Mouse (Mus musculus) heart, adult 18-20 months (tissue): ENCODE results near the gene Spaca4. TPM values are rescaled to one million over a fixed set of nuclear protein-coding genes. Genes with fewer than 3 reads are reported as not detected.

ENCODE experiments used
- DNase-seq, 2 experiments: peaks; one replicate each; pipeline ENCODE4 v3.0.0; 2021 to 2022; ENCODE audit warnings: mixed read lengths in 1 of 2
- total RNA-seq, 2 experiments: library from RNA; stranded (reverse); gene quantifications; 2 replicates each; pipeline ENCODE4 v1.2.3; 2021

Gene Spaca4
- total RNA-seq, 2 experiments from 2014 or later: not detected

- DNase-seq: no peak
Measured at GRCm38 (mm10) chr7:45699523-45700141, 26.0 kb downstream of the Spaca4 start, which contains the start of gene Car11. Gene Car11 (plus strand): TSS chr7:45699843.

- DNase-seq: no peak
Measured at GRCm38 (mm10) chr7:45697894-45698293, 27.7 kb downstream of the Spaca4 start.

- no peak for DNase-seq
Measured at GRCm38 (mm10) chr7:45695098-45695497, 30.5 kb downstream of the Spaca4 start.

- DNase-seq: no peak
Measured at GRCm38 (mm10) chr7:45693921-45694591, 31.6 kb downstream of the Spaca4 start, which contains the start of gene Sec1. Gene Sec1 (minus strand): TSS chr7:45694402.

DNA sequence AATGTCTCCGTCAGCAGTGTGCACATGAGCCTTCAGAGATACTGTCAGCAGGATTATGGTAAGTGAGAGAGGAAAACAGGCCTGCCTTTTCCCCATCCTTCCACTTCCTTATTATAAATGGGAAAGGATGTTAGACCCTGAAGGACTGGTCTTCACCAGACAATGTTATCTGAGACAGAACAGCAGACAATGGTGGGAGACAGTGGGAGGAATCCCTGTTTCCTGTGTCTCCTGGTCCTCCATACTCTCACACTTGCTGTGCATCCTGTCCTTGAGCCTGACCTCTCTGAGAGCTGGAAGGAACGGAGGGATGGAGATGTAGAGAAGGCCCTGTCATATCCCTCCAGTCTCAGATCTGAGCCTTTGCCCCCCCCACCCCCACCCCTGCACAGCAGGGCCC lies 33.2 kb downstream of the Spaca4 start:
- no peak for DNase-seq

- no peak for DNase-seq
Measured at GRCm38 (mm10) chr7:45689800-45690199, 35.8 kb downstream of the Spaca4 start.

DNA sequence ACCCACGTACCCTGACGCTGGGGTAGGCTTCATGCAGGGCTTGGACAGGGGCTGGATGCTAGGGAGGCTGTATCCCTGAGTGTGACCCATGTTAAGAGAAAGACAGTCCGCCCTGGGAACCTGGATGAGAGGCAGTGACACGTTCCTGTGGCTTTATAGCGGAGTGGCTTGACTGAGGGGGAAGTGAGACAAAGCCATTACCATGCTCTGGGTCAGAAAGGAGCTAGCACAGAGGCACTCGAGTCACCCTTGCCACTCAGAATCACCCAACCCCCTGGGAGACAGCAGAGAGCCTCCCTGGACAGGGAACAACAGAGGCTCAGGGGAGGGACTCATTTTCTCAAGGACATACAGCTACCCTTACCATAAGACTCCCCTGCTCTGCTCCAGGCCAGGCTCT lies 36.5 kb downstream of the Spaca4 start:
- DNase-seq: no peak

GRCm38 (mm10) chr7:45686841-45687240 lies 38.8 kb downstream of the Spaca4 start:
- DNase-seq: no peak

GRCm38 (mm10) chr7:45685811-45686210 lies 39.8 kb downstream of the Spaca4 start:
- no peak for DNase-seq

DNA sequence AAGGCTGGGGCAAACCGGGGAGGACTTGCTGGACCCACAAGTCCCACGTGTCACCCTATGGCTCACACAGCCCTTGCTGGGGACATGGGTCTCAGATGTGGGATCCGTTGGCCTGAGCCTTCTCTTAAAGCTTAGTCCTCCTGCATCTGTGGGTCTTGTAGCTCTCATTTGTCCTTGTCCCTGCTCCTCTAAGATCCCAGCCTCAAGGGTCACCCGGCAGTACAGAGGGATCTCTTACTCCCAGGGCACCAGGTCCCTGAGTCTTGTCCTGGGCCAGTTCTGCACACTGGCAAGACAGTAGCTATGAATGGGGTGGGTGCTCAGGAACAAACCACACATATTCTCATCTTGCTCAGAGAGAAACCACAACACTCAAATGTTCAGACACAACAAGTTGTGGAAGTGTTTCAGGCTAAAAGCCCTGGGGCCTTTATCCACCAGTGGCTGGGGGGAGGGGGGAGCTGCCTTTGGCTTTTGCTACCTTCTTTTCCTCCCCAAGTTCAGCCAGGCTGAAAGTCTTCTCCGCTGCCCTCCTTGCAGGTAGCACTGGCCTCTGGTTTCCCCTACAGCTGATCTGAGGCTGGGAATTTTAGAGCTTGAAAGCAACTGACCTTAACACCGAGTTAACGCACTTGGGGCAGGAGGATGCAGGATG lies 42.1 kb downstream of the Spaca4 start, which contains the start of gene Ntn5:
Gene Ntn5, plus strand, starts transcription at position 627 of the 655 bp plus-strand sequence.
- no peak for DNase-seq

DNA sequence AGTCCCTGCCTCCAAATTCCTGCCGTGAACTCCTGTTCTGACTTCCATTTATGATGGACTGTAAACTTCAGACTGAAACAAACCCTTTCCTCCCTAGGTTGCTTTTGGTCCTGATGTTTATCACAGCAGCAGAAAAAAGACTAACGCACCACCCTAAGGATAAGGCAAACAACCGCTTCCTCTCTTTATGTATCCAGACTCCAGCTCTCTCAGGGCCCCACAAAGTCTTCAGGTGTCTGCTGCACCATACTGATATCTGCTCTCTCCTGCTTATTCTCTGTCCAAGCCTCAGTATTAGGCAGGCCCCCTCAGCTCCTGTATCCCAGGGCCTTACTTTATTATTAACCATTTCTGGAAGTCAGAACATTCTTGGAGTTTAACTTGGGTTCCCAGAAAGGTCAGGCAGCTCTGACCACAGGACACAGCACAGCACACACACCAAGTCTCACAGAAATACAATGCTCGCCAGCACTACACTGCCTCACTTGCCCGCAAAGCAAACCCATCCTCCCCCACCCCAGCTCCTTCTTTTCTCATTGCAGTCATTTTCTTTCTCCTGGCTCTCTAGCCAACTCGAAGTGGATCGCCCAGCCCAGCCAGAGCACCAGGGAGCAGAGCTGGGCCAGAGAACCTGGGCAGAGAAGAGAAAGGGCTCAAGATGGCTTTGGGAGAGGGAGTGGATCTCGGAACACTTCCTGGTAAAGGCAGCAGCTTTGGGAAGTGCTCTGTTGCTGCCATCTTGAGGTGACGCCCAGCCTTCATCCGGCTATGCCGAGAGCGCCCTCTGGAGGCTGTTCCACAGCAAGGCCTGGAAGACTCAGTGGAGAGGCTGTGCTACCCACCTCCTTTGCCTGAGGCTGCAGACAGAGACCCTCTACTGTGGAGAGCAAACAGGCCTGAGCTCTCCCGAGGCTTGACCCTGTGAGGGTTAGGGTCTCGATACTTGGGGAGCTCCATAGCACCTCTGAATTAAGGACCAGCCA lies 43.2 kb downstream of the Spaca4 start:
- peak; percentile 88 to 90 for DNase-seq

- peak; percentile 74 to 84 for DNase-seq
Measured at GRCm38 (mm10) chr7:45681046-45681736, 44.4 kb downstream of the Spaca4 start.

GRCm38 (mm10) chr7:45679966-45680621 lies 45.5 kb downstream of the Spaca4 start:
- DNase-seq: peak; percentile 71 to 86

GRCm38 (mm10) chr7:45678513-45678912 lies 47.1 kb downstream of the Spaca4 start:
- no peak for DNase-seq

- no peak for DNase-seq
Measured at GRCm38 (mm10) chr7:45677627-45678295, 47.9 kb downstream of the Spaca4 start.

Other genes starting within 250 kb of the Spaca4 start
- not detected for gene Tulp2, start 243.9 kb downstream of the Spaca4 start, total RNA-seq
- 10 to 100 TPM in 1 of 2 experiments, 1 to 10 TPM in 1; 8.7 to 12.3 TPM for gene Gm45808, start 239.0 kb downstream of the Spaca4 start, total RNA-seq
- 10 to 100 TPM in 1 of 2 experiments, 1 to 10 TPM in 1; 7.9 to 13.1 TPM for gene Dhdh, start 237.0 kb downstream of the Spaca4 start, total RNA-seq
- 100 to 1,000 TPM; 129 to 143 TPM for gene Nucb1, start 215.4 kb downstream of the Spaca4 start, total RNA-seq
- 10 to 100 TPM; 31.6 to 33.7 TPM for gene Ppp1r15a, start 199.5 kb downstream of the Spaca4 start, total RNA-seq
- gene Plekha4, start 199.5 kb downstream of the Spaca4 start, total RNA-seq: 1 to 10 TPM; 2.0 to 2.5 TPM
- gene Hsd17b14, start 170.9 kb downstream of the Spaca4 start, total RNA-seq: under 1 TPM in 1 of 2 experiments, not detected in 1; 0.41 TPM
- gene Bcat2, start 155.7 kb downstream of the Spaca4 start, total RNA-seq: 100 to 1,000 TPM; 225 to 264 TPM
- not detected for gene Fgf21, start 110.3 kb downstream of the Spaca4 start, total RNA-seq
- not detected for gene Fut1, start 108.5 kb downstream of the Spaca4 start, total RNA-seq
- under 1 TPM; 0.17 to 0.26 TPM for gene Izumo1, start 104.0 kb downstream of the Spaca4 start, total RNA-seq
- gene Rasip1, start 98.3 kb downstream of the Spaca4 start, total RNA-seq: 10 to 100 TPM; 21.6 to 26.8 TPM
- gene Mamstr, start 85.8 kb downstream of the Spaca4 start, total RNA-seq: 1 to 10 TPM; 2.4 to 2.6 TPM
- under 1 TPM; 0.42 to 0.46 TPM for gene Fut2, start 59.4 kb downstream of the Spaca4 start, total RNA-seq
- not detected for gene Ntn5, start 41.8 kb downstream of the Spaca4 start, total RNA-seq
- gene Sec1, start 31.4 kb downstream of the Spaca4 start, total RNA-seq: under 1 TPM; 0.18 to 0.30 TPM
- gene Car11, start 26.0 kb downstream of the Spaca4 start, total RNA-seq: 1 to 10 TPM; 3.4 to 5.9 TPM
- 10 to 100 TPM; 12.1 to 15.0 TPM for gene Dbp, start 20.7 kb downstream of the Spaca4 start, total RNA-seq
- 100 to 1,000 TPM; 574 to 615 TPM for gene Rpl18, start 10.4 kb downstream of the Spaca4 start, total RNA-seq
- 10 to 100 TPM; 18.4 to 20.2 TPM for gene Sphk2, start 7.8 kb downstream of the Spaca4 start, total RNA-seq
- under 1 TPM; 0.30 to 0.62 TPM for gene Fam83e, start 4.6 kb downstream of the Spaca4 start, total RNA-seq
- gene Lmtk3, start 57.9 kb upstream of the Spaca4 start, total RNA-seq: not detected
- not detected for gene Sult2b1, start 58.9 kb upstream of the Spaca4 start, total RNA-seq
- 10 to 100 TPM; 65.8 to 68.9 TPM for gene Cyth2, start 88.8 kb upstream of the Spaca4 start, total RNA-seq
- gene Kcnj14, start 99.0 kb upstream of the Spaca4 start, total RNA-seq: 1 to 10 TPM; 1.2 to 1.8 TPM
- 10 to 100 TPM; 15.0 to 15.2 TPM for gene Grwd1, start 105.1 kb upstream of the Spaca4 start, total RNA-seq
- gene Kdelr1, start 147.0 kb upstream of the Spaca4 start, total RNA-seq: 100 to 1,000 TPM; 105 to 125 TPM
- 1 to 10 TPM; 1.4 to 1.5 TPM for gene Grin2d, start 152.6 kb upstream of the Spaca4 start, total RNA-seq
- not detected for gene Syngr4, start 170.9 kb upstream of the Spaca4 start, total RNA-seq
- gene Tmem143, start 171.1 kb upstream of the Spaca4 start, total RNA-seq: 100 to 1,000 TPM; 124 to 125 TPM
- 10 to 100 TPM; 19.1 to 25.0 TPM for gene Emp3, start 195.6 kb upstream of the Spaca4 start, total RNA-seq
- 1 to 10 TPM in 1 of 2 experiments, under 1 TPM in 1; 0.89 to 1.3 TPM for gene Ccdc114, start 198.3 kb upstream of the Spaca4 start, total RNA-seq